Mouse (Mus musculus) CH12.LX (cell line): Measurements from ENCODE around the gene Klhdc7a. TPM values are rescaled to one million over a fixed set of nuclear protein-coding genes. Genes with fewer than 3 reads are reported as not detected.

Experiments used
- DNase-seq: peaks from one replicate; pipeline ENCODE4 v3.0.0-alpha.2; 2013; ENCODE audit errors: extremely low read depth
- H3K27ac ChIP-seq: 2 replicates; pipeline ENCODE4 v1.5.1; 2012; ENCODE audit warnings: low read depth, mild to moderate bottlenecking, control low read depth, moderate library complexity; ENCODE audit not compliant: insufficient read depth
- H3K27me3 ChIP-seq: replicated peaks from 2 replicates; pipeline ENCODE3; 2012; ENCODE audit warnings: inconsistent platforms
- H3K36me3 ChIP-seq, 2 experiments: replicated peaks in 1 of 2; 2 replicates each; pipeline versions ENCODE3 to v1.6.1; 2012; ENCODE audit warnings: inconsistent platforms in 1 of 2, low read length in 1 of 2, mild to moderate bottlenecking in 1 of 2, mixed read lengths in 1 of 2, moderate library complexity in 1 of 2; ENCODE audit not compliant: control insufficient read depth in 1 of 2, insufficient read depth in 1 of 2
- H3K4me1 ChIP-seq, 2 experiments: 2 replicates each; pipeline ENCODE4 v1.6.1; 2012; ENCODE audit warnings: inconsistent platforms in 1 of 2, moderate library complexity in 1 of 2; ENCODE audit not compliant: insufficient read depth in 2 of 2, control insufficient read depth in 1 of 2
- H3K4me2 ChIP-seq: 2 replicates; pipeline ENCODE4 v1.6.1; 2012; ENCODE audit warnings: low read depth, mild to moderate bottlenecking, control low read depth; ENCODE audit not compliant: poor library complexity, insufficient read depth, severe bottlenecking
- H3K4me3 ChIP-seq, 3 experiments: fragments of 150-350 bp in 1 of 3; sonication (generic) in 1 of 3; replicated peaks in 1 of 3; 2 replicates each; pipeline versions ENCODE3 to v1.5.1; 2011 to 2012; ENCODE audit warnings: low read depth in 2 of 3, low read length in 2 of 3, mild to moderate bottlenecking in 2 of 3, moderate library complexity in 2 of 3, control low read depth in 1 of 3, improper control_type of control experiment in 1 of 3, inconsistent platforms in 1 of 3, mixed read lengths in 1 of 3; ENCODE audit not compliant: poor library complexity in 1 of 3
- H3K79me2 ChIP-seq: replicated peaks from 2 replicates; pipeline ENCODE4 v1.6.1; 2012; ENCODE audit warnings: mild to moderate bottlenecking, moderate library complexity; ENCODE audit not compliant: control insufficient read depth, poor library complexity, insufficient read depth, severe bottlenecking; ENCODE audit errors: extremely low read depth
- H3K9ac ChIP-seq: 2 replicates; pipeline ENCODE4 v1.6.1; 2012; ENCODE audit warnings: low read depth, mild to moderate bottlenecking, control low read depth, moderate library complexity; ENCODE audit not compliant: insufficient read depth
- H3K9me3 ChIP-seq: replicated peaks from 2 replicates; pipeline ENCODE3; 2012; ENCODE audit warnings: low read length, inconsistent platforms, mixed read lengths
- CTCF ChIP-seq, 2 experiments: IDR thresholded peaks in 1 of 2; conservative IDR thresholded peaks in 1 of 2; 2 replicates each; pipeline ENCODE4 v1.5.1; 2011 to 2012; ENCODE audit warnings: low read depth in 2 of 2, low read length in 2 of 2, improper control_type of control experiment in 1 of 2, inconsistent platforms in 1 of 2, mild to moderate bottlenecking in 1 of 2, moderate library complexity in 1 of 2
- ELF1 ChIP-seq: IDR thresholded peaks from 2 replicates; pipeline ENCODE4 v1.6.1; 2014; ENCODE audit warnings: low read depth, mild to moderate bottlenecking, inconsistent platforms, low read length, improper control_type of control experiment
- IRF4 ChIP-seq: IDR thresholded peaks from 2 replicates; pipeline ENCODE4 v1.6.1; 2014; ENCODE audit warnings: low read depth, mild to moderate bottlenecking, inconsistent platforms, low read length, improper control_type of control experiment
- MAX ChIP-seq: IDR thresholded peaks from 2 replicates; pipeline ENCODE4 v1.6.1; 2011; ENCODE audit warnings: low read length, improper control_type of control experiment
- NRF1 ChIP-seq: IDR thresholded peaks from 2 replicates; pipeline ENCODE4 v1.6.1; 2014; ENCODE audit warnings: low read depth, mild to moderate bottlenecking, inconsistent platforms, low read length, improper control_type of control experiment, moderate library complexity
- RAD21 ChIP-seq: IDR thresholded peaks from 2 replicates; pipeline ENCODE4 v1.6.1; 2011; ENCODE audit warnings: low read depth, mild to moderate bottlenecking, low read length, improper control_type of control experiment, moderate library complexity
- RCOR1 ChIP-seq: conservative IDR thresholded peaks from 2 replicates; pipeline ENCODE4 v1.6.1; 2012; ENCODE audit warnings: low read depth, mild to moderate bottlenecking, inconsistent platforms, low read length, improper control_type of control experiment
- ZC3H11A ChIP-seq: IDR thresholded peaks from 2 replicates; pipeline ENCODE4 v1.6.1; 2012; ENCODE audit warnings: low read depth, mild to moderate bottlenecking, inconsistent platforms, low read length, improper control_type of control experiment
- ZNF384 ChIP-seq: IDR thresholded peaks from 2 replicates; pipeline ENCODE4 v1.6.1; 2012; ENCODE audit warnings: low read depth, low read length, improper control_type of control experiment, inconsistent platforms
- dilution Hi-C: fragments of 300-500 bp; cut with MboI; formaldehyde crosslinking; loops from 2 replicates; pipeline ENCODE4 v1.14.3; 2020; ENCODE audit warnings: low sequenced_read_pairs; ENCODE audit not compliant: extremely low pct_unique_long_range_greater_than_20kb, extremely low pct_ligation_motif_present
- in situ Hi-C: fragments of 300-500 bp; cut with MboI; formaldehyde crosslinking; loops from 3 replicates; pipeline ENCODE4 v1.14.3; 2019; ENCODE audit warnings: low sequenced_read_pairs, low pct_ligation_motif_present, low pct_unique_long_range_greater_than_20kb, mixed read lengths
- polyA plus RNA-seq: library from polyadenylated mRNA; unstranded; fragments of >175 nt; gene quantifications from 2 replicates; pipeline ENCODE4 v1.2.1, GENCODE M21; 2012; ENCODE audit warnings: low read depth; ENCODE audit not compliant: insufficient read length
- total RNA-seq, 2 experiments: library from RNA; depleted of rRNA; stranded (reverse); fragments of 300-350 nt in 1 of 2; fragments of >200 nt in 1 of 2; gene quantifications; 2 replicates each; pipeline ENCODE4 v1.2.3; 2012 to 2014

Klhdc7a gene
- total and polyA plus RNA-seq, 3 experiments, result not detected

GRCm38 (mm10) chr4:139925275-139926160, 42.3 kb downstream of the Klhdc7a start:
- dilution Hi-C loops (no loop called here), in situ Hi-C loops (no loop called here)
- Histone ChIP-seq H3K36me3 (no peaks in the 10 kb centered on the region), H3K4me3 (no peak overlapping the region), H3K79me2 (no peaks in the 10 kb centered on the region), H3K27ac (no peak overlapping the region), H3K4me1 (no peaks in the 10 kb centered on the region), H3K9me3 (peaks cover 24% of the 10 kb centered on the region), H3K27me3 (no peaks in the 10 kb centered on the region), H3K4me2 (no peak overlapping the region), H3K9ac (no peak overlapping the region)
- no peak for DNase-seq
- TF ChIP-seq RAD21, result no peak
- TF ChIP-seq ZC3H11A, result no peak

- TF ChIP-seq RCOR1 (no peak), ZC3H11A (no peak), ELF1 (no peak), ZNF384 (no peak), CTCF (conservative IDR thresholded peaks at IDR 0.05 in 1 of 2, IDR thresholded peaks at IDR 0.05 in 1 of 2; ENCODE audit: low read depth in 2 of 2, low read length in 2 of 2) (no peak), IRF4 (no peak), NRF1 (no peak), MAX (no peak)
- TF ChIP-seq, all 38 proteins: peak for 0
- Histone ChIP-seq H3K36me3 (no peaks in the 10 kb centered on the region), H3K79me2 (no peaks in the 10 kb centered on the region), H3K9me3 (no peaks in the 10 kb centered on the region), H3K27me3 (peaks cover 3% of the 10 kb centered on the region), H3K27ac (no peak overlapping the region), H3K9ac (no peak overlapping the region), H3K4me3 (no peak overlapping the region), H3K4me2 (no peak overlapping the region), H3K4me1 (no peaks in the 10 kb centered on the region)
- in situ Hi-C loops, result no loop called here
- DNase-seq, result no peak
- dilution Hi-C loops, result no loop called here
These were observed 51.1 kb downstream of the Klhdc7a start for GRCm38 (mm10) chr4:139916731-139917130.

Other genes starting within 250 kb of the Klhdc7a start
- not detected in 2 replicates for gene Pax7, start 134.5 kb downstream of the Klhdc7a start, total RNA-seq (2012; rRNA removed)
- gene Pax7, start 134.5 kb downstream of the Klhdc7a start, total RNA-seq (2014; rRNA removed), result not detected in 2 replicates
- gene Pax7, start 134.5 kb downstream of the Klhdc7a start, polyA plus RNA-seq, result not detected in 2 replicates